Mouse (Mus musculus) frontal cortex, postnatal 36 days (tissue): Measurements from ENCODE around the gene Lrrtm4.
A peak's percentile ranks its signal among the peaks of the same experiment; 100 is the strongest.

ENCODE experiments used
- DNase-seq, 2 experiments: peaks; one replicate each; pipeline ENCODE4 v3.0.0; 2022; ENCODE audit warnings: low spot score in 2 of 2

The Lrrtm4 gene

GRCm38 (mm10) chr6:80018765-80019164 lies at the start of gene Lrrtm4:
Gene Lrrtm4 (plus strand): TSS chr6:80018877.
- DNase-seq, result peak; percentile 75 to 83

GRCm38 (mm10) chr6:80019189-80019860 lies 648 bp downstream of the Lrrtm4 start:
- peak in 1 of 2 experiments; percentile 19 for DNase-seq

- DNase-seq, result peak in 1 of 2 experiments; percentile 19
Measured at GRCm38 (mm10) chr6:80019861-80020230, 1.2 kb downstream of the Lrrtm4 start.

- no peak for DNase-seq
Measured at GRCm38 (mm10) chr6:80056849-80057248, 38.2 kb downstream of the Lrrtm4 start.

- DNase-seq, result peak in 1 of 2 experiments; percentile 21
Measured at GRCm38 (mm10) chr6:80078001-80078400, 59.3 kb downstream of the Lrrtm4 start.

- DNase-seq, result no peak
Measured at GRCm38 (mm10) chr6:80079290-80079689, 60.6 kb downstream of the Lrrtm4 start.

GRCm38 (mm10) chr6:80094909-80095308 lies 76.2 kb downstream of the Lrrtm4 start:
- no peak for DNase-seq

- no peak for DNase-seq
Measured at GRCm38 (mm10) chr6:80105343-80105742, 86.7 kb downstream of the Lrrtm4 start.

GRCm38 (mm10) chr6:80105843-80106242 lies 87.2 kb downstream of the Lrrtm4 start:
- DNase-seq, result no peak

GRCm38 (mm10) chr6:80126419-80126818 lies 107.7 kb downstream of the Lrrtm4 start:
- DNase-seq, result peak in 1 of 2 experiments; percentile 15

GRCm38 (mm10) chr6:80162585-80162984 lies 143.9 kb downstream of the Lrrtm4 start:
- no peak for DNase-seq

- no peak for DNase-seq
Measured at GRCm38 (mm10) chr6:80181916-80182315, 163.2 kb downstream of the Lrrtm4 start.

GRCm38 (mm10) chr6:80182353-80182752 lies 163.7 kb downstream of the Lrrtm4 start:
- DNase-seq, result no peak

- DNase-seq, result no peak
Measured at GRCm38 (mm10) chr6:80185489-80186113, 166.9 kb downstream of the Lrrtm4 start.

GRCm38 (mm10) chr6:80186791-80187190 lies 168.1 kb downstream of the Lrrtm4 start:
- no peak for DNase-seq

GRCm38 (mm10) chr6:80209476-80209875 lies 190.8 kb downstream of the Lrrtm4 start:
- no peak for DNase-seq

- DNase-seq, result no peak
Measured at GRCm38 (mm10) chr6:80210281-80210680, 191.6 kb downstream of the Lrrtm4 start.

GRCm38 (mm10) chr6:80261595-80261994 lies 242.9 kb downstream of the Lrrtm4 start:
- DNase-seq, result no peak

- no peak for DNase-seq
Measured at GRCm38 (mm10) chr6:80263972-80264371, 245.3 kb downstream of the Lrrtm4 start.

- DNase-seq, result no peak
Measured at GRCm38 (mm10) chr6:80264584-80264983, 245.9 kb downstream of the Lrrtm4 start.

- DNase-seq, result no peak
Measured at GRCm38 (mm10) chr6:80265746-80266145, 247.1 kb downstream of the Lrrtm4 start.

- no peak for DNase-seq
Measured at GRCm38 (mm10) chr6:80286968-80287367, 268.3 kb downstream of the Lrrtm4 start.

GRCm38 (mm10) chr6:80301871-80302270 lies 283.2 kb downstream of the Lrrtm4 start:
- DNase-seq, result no peak
